Mouse (Mus musculus) spleen, adult 18-20 months (tissue): Measurements from ENCODE around the gene Raver2.
"Not testable (repeated sequence)": the region's sequence is repeated elsewhere in the genome, so short reads cannot be mapped to it uniquely, and the experiment has no call there.

Experiments
- DNase-seq, 2 experiments: peaks; one replicate each; pipeline ENCODE4 v3.0.0; 2022; ENCODE audit warnings: mixed read lengths in 2 of 2

The Raver2 gene

GRCm38 (mm10) chr4:101068786-101069153, at the start of gene Raver2:
TSS of gene Raver2 (plus strand) at chr4:101068983.
- peak; percentile 8 to 26 for DNase-seq

GRCm38 (mm10) chr4:101020596-101020995, 48.2 kb upstream of the Raver2 start, which contains the start of gene Gm10577:
TSS of gene Gm10577 (minus strand) at chr4:101020696.
- DNase-seq: no peak

- no peak for DNase-seq
These were observed 42.2 kb upstream of the Raver2 start for GRCm38 (mm10) chr4:101026566-101026965.

- no peak for DNase-seq
These were observed 41.8 kb upstream of the Raver2 start for GRCm38 (mm10) chr4:101026995-101027394.

GRCm38 (mm10) chr4:101027852-101028411, 40.9 kb upstream of the Raver2 start:
- no peak for DNase-seq

GRCm38 (mm10) chr4:101033047-101033446, 35.7 kb upstream of the Raver2 start:
- no peak for DNase-seq

- DNase-seq: no peak
These were observed 33.7 kb upstream of the Raver2 start for GRCm38 (mm10) chr4:101035131-101035530.

- no peak for DNase-seq
These were observed 31.6 kb upstream of the Raver2 start for GRCm38 (mm10) chr4:101037156-101037555.

GRCm38 (mm10) chr4:101043691-101044090, 25.1 kb upstream of the Raver2 start:
- no peak for DNase-seq

- DNase-seq: no peak
These were observed 24.6 kb upstream of the Raver2 start for GRCm38 (mm10) chr4:101044149-101044548.

- DNase-seq: no peak
These were observed 22.2 kb upstream of the Raver2 start for GRCm38 (mm10) chr4:101046576-101046975.

GRCm38 (mm10) chr4:101062146-101062545, 6.6 kb upstream of the Raver2 start:
- DNase-seq: no peak

GRCm38 (mm10) chr4:101066401-101066800, 2.4 kb upstream of the Raver2 start:
- DNase-seq: no peak

GRCm38 (mm10) chr4:101069154-101069971, 580 bp downstream of the Raver2 start:
- peak in 1 of 2 experiments; percentile 2 for DNase-seq

GRCm38 (mm10) chr4:101071570-101071969, 2.8 kb downstream of the Raver2 start:
- DNase-seq: no peak

- no peak for DNase-seq
These were observed 7.6 kb downstream of the Raver2 start for GRCm38 (mm10) chr4:101076425-101076824.

- DNase-seq: no peak
These were observed 11.2 kb downstream of the Raver2 start for GRCm38 (mm10) chr4:101080016-101080415.

- no peak for DNase-seq
These were observed 13.5 kb downstream of the Raver2 start for GRCm38 (mm10) chr4:101082176-101082888.

- no peak for DNase-seq
These were observed 16.1 kb downstream of the Raver2 start for GRCm38 (mm10) chr4:101084863-101085262.

- no peak for DNase-seq
These were observed 17.3 kb downstream of the Raver2 start for GRCm38 (mm10) chr4:101086040-101086439.

- DNase-seq: no peak
These were observed 18.9 kb downstream of the Raver2 start for GRCm38 (mm10) chr4:101087721-101088120.

GRCm38 (mm10) chr4:101090630-101091029, 21.8 kb downstream of the Raver2 start:
- DNase-seq: not testable (repeated sequence)

GRCm38 (mm10) chr4:101093292-101093691, 24.5 kb downstream of the Raver2 start:
- no peak for DNase-seq

GRCm38 (mm10) chr4:101107122-101107521, 38.3 kb downstream of the Raver2 start:
- no peak for DNase-seq
